Mouse (Mus musculus): ENCODE measurements around the gene Dydc2. TPM values are rescaled to one million over a fixed set of nuclear protein-coding genes. Genes with fewer than 3 reads are reported as not detected.
A peak's percentile ranks its signal among the peaks of the same experiment; 100 is the strongest.
"Not testable (repeated sequence)": the region's sequence is repeated elsewhere in the genome, so short reads cannot be mapped to it uniquely, and the experiment has no call there.

The Dydc2 gene
- polyA plus RNA-seq, 1 experiment from 2014 or later = 0.58 TPM

DNA sequence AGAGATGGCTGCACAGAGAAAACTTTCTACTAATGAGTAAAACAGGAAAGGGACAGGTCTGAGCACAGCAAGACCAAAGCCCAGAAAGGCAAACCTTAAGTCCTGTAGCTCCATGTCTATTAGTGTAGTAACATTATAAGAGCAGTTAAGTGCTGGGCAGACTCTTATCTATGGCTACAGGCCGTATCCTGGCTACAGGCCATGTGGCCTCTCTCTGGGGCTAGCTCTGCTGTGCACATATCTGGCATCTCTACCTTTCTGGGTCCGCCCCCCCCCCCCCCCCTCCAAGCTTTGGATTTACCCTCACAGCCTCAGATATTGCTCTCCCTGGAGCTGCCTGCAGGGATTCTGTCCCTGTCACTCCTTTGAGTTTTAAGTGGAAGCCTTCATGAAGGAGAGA is 3.8 kb downstream of the Dydc2 start:
- no peaks in the 10 kb centered on the region for H3K4me1 ChIP-seq (ENCODE audit: control insufficient read depth, insufficient read depth, low read length)
- no peak overlapping the region for H3K4me3 ChIP-seq (ENCODE audit: low read depth, low read length)
- DNase-seq (ENCODE audit: low spot score) (no peak), ATAC-seq (ENCODE audit: insufficient read depth, low FRiP score, low TSS enrichment) (no peak)
- no peak overlapping the region for H3K9ac ChIP-seq (ENCODE audit: low read length)
- H3K9me3 ChIP-seq (ENCODE audit: control insufficient read depth, low read length) = no peaks in the 10 kb centered on the region
- no peak overlapping the region for H3K4me2 ChIP-seq (ENCODE audit: low read depth)
- 37% methylated on average over 1 of the region's 2 CpGs for whole genome bisulfite sequencing
- no peaks in the 10 kb centered on the region for H3K27me3 ChIP-seq (ENCODE audit: control insufficient read depth, insufficient read depth, low read length)
- no peaks in the 10 kb centered on the region for H3K36me3 ChIP-seq (ENCODE audit: control insufficient read depth, insufficient read depth, low read length)
- no peak overlapping the region for H3K27ac ChIP-seq (ENCODE audit: low read depth, low read length)

DNA sequence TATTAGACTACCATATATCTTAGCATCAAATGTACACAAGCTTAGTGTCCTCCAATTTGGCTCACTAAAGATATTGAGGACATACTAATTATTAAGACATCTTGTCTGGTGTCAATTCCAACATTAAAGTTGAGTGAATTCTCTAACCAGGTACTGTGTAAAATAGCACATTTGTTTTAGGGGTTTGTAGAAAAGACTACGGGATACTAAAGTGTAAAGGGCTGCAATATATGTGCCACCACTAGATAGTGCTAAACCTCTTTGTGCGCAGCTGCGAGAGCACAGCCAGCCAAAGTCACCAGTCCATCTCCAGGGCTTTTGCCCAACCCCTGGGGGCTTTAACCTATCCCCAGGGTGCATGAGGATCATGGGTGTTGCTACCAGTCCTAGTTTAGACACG is 15.8 kb downstream of the Dydc2 start:
- not testable (repeated sequence) for H3K4me1 ChIP-seq (ENCODE audit: control insufficient read depth, insufficient read depth, low read length); H3K9ac ChIP-seq (ENCODE audit: low read length); H3K4me2 ChIP-seq (ENCODE audit: low read depth); H3K36me3 ChIP-seq (ENCODE audit: control insufficient read depth, insufficient read depth, low read length); H3K4me3 ChIP-seq (ENCODE audit: low read depth, low read length); H3K27ac ChIP-seq (ENCODE audit: low read depth, low read length); ATAC-seq (ENCODE audit: insufficient read depth, low FRiP score, low TSS enrichment); H3K27me3 ChIP-seq (ENCODE audit: control insufficient read depth, insufficient read depth, low read length); H3K9me3 ChIP-seq (ENCODE audit: control insufficient read depth, low read length); DNase-seq (ENCODE audit: low spot score)
- 78% methylated on average over 3 of the region's 4 CpGs for WGBS

DNA sequence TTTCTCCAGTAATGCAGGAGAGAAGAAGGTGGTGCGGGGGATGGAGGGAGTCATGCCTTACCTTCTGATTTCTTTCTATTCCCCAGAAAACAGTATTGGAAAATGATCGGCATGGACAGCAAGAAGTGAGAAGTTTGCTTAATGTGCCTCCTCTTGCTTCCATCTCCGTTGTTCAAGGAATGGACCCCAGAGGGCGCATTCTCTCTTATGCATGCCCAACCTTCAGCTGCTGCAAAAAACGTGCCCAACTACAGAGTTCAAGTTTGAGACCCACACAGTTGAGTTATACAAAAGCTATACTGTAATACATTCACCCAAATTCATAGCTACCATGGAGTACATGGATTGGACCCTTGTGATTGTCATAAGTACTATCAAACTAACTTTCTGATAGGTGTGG is 16.5 kb downstream of the Dydc2 start:
- H3K4me2 ChIP-seq (ENCODE audit: low read depth) = no peak overlapping the region
- 82% methylated on average over 5 of the region's 5 CpGs for WGBS
- H3K27ac ChIP-seq (ENCODE audit: low read depth, low read length) = no peak overlapping the region
- H3K27me3 ChIP-seq (ENCODE audit: control insufficient read depth, insufficient read depth, low read length) = no peaks in the 10 kb centered on the region
- ATAC-seq (ENCODE audit: insufficient read depth, low FRiP score, low TSS enrichment) = no peak
- no peaks in the 10 kb centered on the region for H3K4me1 ChIP-seq (ENCODE audit: control insufficient read depth, insufficient read depth, low read length)
- no peak for DNase-seq (ENCODE audit: low spot score)
- no peak overlapping the region for H3K9ac ChIP-seq (ENCODE audit: low read length)
- H3K36me3 ChIP-seq (ENCODE audit: control insufficient read depth, insufficient read depth, low read length) = no peaks in the 10 kb centered on the region
- no peak overlapping the region for H3K4me3 ChIP-seq (ENCODE audit: low read depth, low read length)
- H3K9me3 ChIP-seq (ENCODE audit: control insufficient read depth, low read length) = no peaks in the 10 kb centered on the region

DNA sequence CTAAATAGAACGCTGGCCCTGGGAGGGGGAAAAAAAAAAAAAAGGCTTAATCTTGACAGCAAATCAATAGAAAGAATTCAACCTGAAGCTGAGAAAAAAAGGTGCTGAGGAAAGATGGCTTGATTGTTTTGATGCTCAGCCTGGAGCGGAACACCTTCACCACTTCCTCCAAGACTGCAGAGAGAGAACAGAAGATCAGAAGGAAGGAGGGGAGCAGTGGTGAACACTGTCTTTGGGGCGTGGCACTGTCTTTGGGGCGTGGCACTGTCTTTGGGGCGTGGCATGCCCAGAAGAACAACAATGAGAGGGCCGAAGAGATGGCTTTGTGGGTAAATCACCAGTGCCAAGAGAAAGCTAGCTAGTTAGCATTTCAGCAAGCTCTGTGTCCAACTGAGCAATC is 18.5 kb downstream of the Dydc2 start:
- H3K9me3 ChIP-seq (ENCODE audit: control insufficient read depth, low read length) = no peaks in the 10 kb centered on the region
- DNase-seq (ENCODE audit: low spot score) (no peak), ATAC-seq (ENCODE audit: insufficient read depth, low FRiP score, low TSS enrichment) (no peak)
- no peak overlapping the region for H3K4me3 ChIP-seq (ENCODE audit: low read depth, low read length)
- WGBS = 75% methylated on average over 6 of the region's 6 CpGs
- H3K36me3 ChIP-seq (ENCODE audit: control insufficient read depth, insufficient read depth, low read length) = no peaks in the 10 kb centered on the region
- no peaks in the 10 kb centered on the region for H3K4me1 ChIP-seq (ENCODE audit: control insufficient read depth, insufficient read depth, low read length)
- H3K9ac ChIP-seq (ENCODE audit: low read length) = no peak overlapping the region
- no peak overlapping the region for H3K4me2 ChIP-seq (ENCODE audit: low read depth)
- H3K27ac ChIP-seq (ENCODE audit: low read depth, low read length) = no peak overlapping the region
- H3K27me3 ChIP-seq (ENCODE audit: control insufficient read depth, insufficient read depth, low read length) = no peaks in the 10 kb centered on the region

DNA sequence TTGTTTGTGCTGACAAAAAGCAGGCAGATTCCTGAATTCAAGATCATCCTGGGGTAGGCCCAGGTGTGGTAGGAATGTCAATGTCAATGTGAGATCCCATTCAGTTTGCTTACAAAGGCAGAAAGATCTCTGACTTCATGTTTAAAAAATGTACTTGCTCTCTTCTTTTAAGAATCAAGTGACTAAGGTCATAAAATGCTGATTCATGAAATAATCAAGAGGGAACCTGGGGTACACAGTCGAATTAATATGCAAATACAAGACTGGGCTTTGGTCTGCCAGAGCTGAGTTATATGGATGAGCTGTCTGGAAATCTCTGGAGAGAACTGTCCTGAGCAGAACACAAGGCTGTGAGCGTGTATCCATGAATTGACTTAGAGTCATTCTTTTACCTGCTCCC is 21.6 kb downstream of the Dydc2 start:
- ATAC-seq (ENCODE audit: insufficient read depth, low FRiP score, low TSS enrichment) = no peak
- H3K4me3 ChIP-seq (ENCODE audit: low read depth, low read length) = no peak overlapping the region
- WGBS = 82% methylated on average over 2 of the region's 2 CpGs
- no peak overlapping the region for H3K4me2 ChIP-seq (ENCODE audit: low read depth)
- no peaks in the 10 kb centered on the region for H3K4me1 ChIP-seq (ENCODE audit: control insufficient read depth, insufficient read depth, low read length)
- H3K27me3 ChIP-seq (ENCODE audit: control insufficient read depth, insufficient read depth, low read length) = no peaks in the 10 kb centered on the region
- no peak overlapping the region for H3K27ac ChIP-seq (ENCODE audit: low read depth, low read length)
- no peaks in the 10 kb centered on the region for H3K9me3 ChIP-seq (ENCODE audit: control insufficient read depth, low read length)
- no peak for DNase-seq (ENCODE audit: low spot score)
- no peak overlapping the region for H3K9ac ChIP-seq (ENCODE audit: low read length)
- H3K36me3 ChIP-seq (ENCODE audit: control insufficient read depth, insufficient read depth, low read length) = no peaks in the 10 kb centered on the region

DNA sequence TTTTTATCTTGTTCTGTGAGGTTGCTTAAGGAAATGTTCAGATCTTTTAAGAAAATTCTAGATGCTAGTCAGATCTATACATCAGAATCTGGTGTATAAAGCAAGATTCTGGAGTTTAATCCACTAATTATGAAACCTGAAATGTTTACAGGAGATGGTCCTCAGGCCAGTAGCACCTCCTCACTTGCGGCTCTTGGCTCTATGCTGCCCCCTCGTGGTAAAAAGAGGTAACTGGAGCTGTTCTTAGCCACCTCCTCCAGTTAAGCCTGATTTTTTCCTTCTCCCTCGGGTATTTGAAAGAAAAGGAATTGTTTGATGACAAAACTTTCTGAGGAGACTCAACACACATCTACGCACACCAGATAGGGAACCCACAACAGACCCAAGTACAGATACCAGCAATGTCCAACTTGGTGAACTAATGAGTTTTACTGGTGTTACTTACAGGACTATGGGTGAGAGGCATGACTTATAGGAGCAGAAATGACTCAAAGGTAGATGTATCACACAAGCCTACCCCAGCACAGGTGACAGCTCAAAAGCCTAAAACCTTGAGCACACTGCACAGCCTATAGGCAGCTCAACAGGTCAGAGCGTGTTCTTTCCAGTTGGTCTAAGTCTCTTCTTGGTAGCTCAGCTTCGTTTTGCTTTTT is 33.7 kb downstream of the Dydc2 start:
- ATAC-seq (ENCODE audit: insufficient read depth, low FRiP score, low TSS enrichment) (peak; percentile 41; the same call in 1 of the 2 replicates), DNase-seq (ENCODE audit: low spot score) (peak; percentile 59)
- Histone ChIP-seq H3K4me1 (ENCODE audit: control insufficient read depth, insufficient read depth, low read length) (no peaks in the 10 kb centered on the region), H3K9me3 (ENCODE audit: control insufficient read depth, low read length) (no peaks in the 10 kb centered on the region), H3K4me2 (ENCODE audit: low read depth) (no peak overlapping the region), H3K27me3 (ENCODE audit: control insufficient read depth, insufficient read depth, low read length) (no peaks in the 10 kb centered on the region), H3K27ac (ENCODE audit: low read depth, low read length) (no peak overlapping the region), H3K36me3 (ENCODE audit: control insufficient read depth, insufficient read depth, low read length) (no peaks in the 10 kb centered on the region), H3K9ac (ENCODE audit: low read length) (no peak overlapping the region), H3K4me3 (ENCODE audit: low read depth, low read length) (no peak overlapping the region)
- 41% methylated on average over 6 of the region's 6 CpGs for WGBS

DNA sequence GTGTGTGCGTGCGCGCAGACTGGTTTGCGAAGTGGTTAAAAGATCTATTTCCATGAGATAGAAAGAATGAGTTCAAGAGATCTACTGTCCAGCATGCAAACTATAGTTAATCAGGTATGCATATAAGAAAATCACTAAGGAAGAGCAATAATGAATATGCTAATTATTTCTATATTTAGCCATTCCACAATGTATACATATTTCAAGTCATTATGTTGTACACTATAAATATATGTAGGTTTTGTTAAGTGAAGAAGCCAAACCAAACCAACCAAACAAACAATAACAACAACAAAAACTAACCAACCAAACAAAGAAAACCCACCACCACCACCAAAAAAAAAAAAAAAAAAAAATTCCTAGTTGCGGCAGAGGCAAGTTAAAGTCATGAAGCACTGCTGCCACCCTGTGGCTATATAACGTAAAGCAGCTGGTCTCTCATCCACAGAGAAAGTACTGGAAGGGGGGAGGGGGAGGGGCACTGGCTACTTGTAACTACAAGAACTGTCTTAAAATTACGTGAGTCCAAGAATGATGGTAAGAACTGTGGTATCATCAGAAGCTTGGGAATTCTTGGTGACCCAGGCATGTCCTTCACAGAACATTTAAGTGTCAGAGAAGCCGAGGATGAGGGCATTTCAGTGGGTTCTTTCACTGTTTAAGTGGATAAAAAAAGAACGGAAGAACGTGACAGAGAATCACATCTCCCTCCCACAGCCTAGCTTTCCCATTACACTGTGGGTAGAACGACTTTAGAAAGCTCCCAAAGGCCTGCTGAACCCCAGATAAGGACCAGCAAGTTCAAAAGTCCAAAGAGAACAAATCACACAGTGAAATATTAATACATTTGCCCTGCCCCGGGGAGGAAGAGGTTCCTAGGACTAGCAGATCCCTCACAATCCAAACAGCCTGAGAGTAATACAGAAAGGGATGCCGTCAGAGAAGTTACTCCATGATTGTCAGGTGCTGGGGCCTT is 35.6 kb downstream of the Dydc2 start:
- 58% methylated on average over 13 of the region's 13 CpGs for WGBS
- Histone ChIP-seq H3K9me3 (ENCODE audit: control insufficient read depth, low read length) (no peaks in the 10 kb centered on the region), H3K27ac (ENCODE audit: low read depth, low read length) (no peak overlapping the region), H3K9ac (ENCODE audit: low read length) (no peak overlapping the region), H3K4me3 (ENCODE audit: low read depth, low read length) (no peak overlapping the region), H3K36me3 (ENCODE audit: control insufficient read depth, insufficient read depth, low read length) (no peaks in the 10 kb centered on the region), H3K27me3 (ENCODE audit: control insufficient read depth, insufficient read depth, low read length) (no peaks in the 10 kb centered on the region), H3K4me2 (ENCODE audit: low read depth) (no peak overlapping the region), H3K4me1 (ENCODE audit: control insufficient read depth, insufficient read depth, low read length) (no peaks in the 10 kb centered on the region)
- DNase-seq (ENCODE audit: low spot score) = peak; percentile 83
- ATAC-seq (ENCODE audit: insufficient read depth, low FRiP score, low TSS enrichment) = peak; percentile 20; the same call in 1 of the 2 replicates

DNA sequence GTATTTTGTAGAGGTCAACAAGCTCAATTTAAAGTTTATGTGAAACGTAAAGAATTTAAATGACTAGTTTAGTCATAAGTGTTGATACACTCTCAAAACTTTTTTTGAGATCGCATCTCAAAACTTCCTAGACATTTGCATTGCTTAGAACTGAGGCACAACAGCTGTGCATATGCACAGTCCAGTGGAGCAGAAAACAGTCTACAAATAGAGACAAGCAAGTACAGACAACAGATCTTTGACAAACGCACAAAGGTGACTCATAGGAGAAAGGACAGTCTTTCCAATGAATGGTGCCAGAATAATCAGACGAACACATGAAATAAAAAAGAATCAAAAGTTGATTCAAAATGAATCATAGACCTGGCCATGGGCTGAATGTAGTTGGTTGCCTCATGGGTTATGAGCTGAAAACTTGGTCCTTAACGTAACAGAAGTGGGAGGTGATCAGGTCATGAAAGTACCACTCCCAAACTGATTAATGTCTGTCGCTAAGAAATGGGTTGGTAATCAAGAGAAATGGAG is 38.0 kb downstream of the Dydc2 start:
- Histone ChIP-seq H3K4me1 (ENCODE audit: control insufficient read depth, insufficient read depth, low read length) (no peaks in the 10 kb centered on the region), H3K27me3 (ENCODE audit: control insufficient read depth, insufficient read depth, low read length) (no peaks in the 10 kb centered on the region), H3K27ac (ENCODE audit: low read depth, low read length) (no peak overlapping the region), H3K9ac (ENCODE audit: low read length) (no peak overlapping the region), H3K9me3 (ENCODE audit: control insufficient read depth, low read length) (no peaks in the 10 kb centered on the region), H3K36me3 (ENCODE audit: control insufficient read depth, insufficient read depth, low read length) (no peaks in the 10 kb centered on the region), H3K4me2 (ENCODE audit: low read depth) (no peak overlapping the region), H3K4me3 (ENCODE audit: low read depth, low read length) (no peak overlapping the region)
- no peak for ATAC-seq (ENCODE audit: insufficient read depth, low FRiP score, low TSS enrichment)
- 93% methylated on average over 6 of the region's 6 CpGs for WGBS
- no peak for DNase-seq (ENCODE audit: low spot score)
